Mouse (Mus musculus): ENCODE results near the gene Ccnjl.
A peak's percentile ranks its signal among the peaks of the same experiment; 100 is the strongest.

The Ccnjl gene

DNA sequence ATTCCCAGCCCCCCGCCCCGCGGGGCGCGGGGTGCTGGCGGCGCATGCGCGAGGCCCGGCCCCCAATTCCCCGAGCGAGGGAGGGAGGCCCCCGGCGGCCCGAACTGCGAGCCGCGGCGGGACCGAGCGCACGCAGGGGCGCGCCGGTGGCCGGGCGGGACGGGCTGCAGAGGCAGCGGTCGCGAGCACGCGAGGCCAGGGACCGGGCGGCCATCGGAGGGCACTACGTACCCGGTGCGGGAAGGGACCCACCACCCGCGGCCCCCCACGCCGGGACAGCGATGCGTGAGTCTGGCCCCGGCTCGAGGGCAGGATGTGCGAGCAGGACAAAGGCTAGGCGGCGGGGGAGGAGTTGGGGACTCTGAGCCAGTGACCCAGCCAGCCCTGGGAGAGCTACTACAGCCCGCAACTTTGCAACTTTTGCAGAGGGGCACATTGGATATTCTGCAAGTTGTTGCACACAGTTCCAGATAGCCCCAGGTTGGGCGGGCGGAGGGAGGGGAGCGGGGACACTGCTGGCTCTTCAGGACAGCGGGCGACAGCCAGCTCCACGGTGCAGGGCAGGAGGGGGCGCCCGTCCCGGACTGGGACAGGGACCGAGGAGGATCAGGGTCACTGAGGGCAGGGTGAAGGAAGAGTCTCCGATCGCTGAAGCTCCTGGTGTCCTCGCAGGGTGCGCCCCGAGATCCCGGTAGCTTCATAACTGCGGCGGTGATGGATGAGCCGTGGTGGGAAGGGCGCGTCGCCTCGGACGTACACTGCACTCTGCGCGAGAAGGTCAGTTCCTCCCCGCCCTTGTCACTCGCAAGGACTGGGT lies at the start of gene Ccnjl:
Ccnjl (plus strand) TSS at position 102 of the 817 bp plus-strand sequence.
- DNase-seq: peak; percentile 69

DNA sequence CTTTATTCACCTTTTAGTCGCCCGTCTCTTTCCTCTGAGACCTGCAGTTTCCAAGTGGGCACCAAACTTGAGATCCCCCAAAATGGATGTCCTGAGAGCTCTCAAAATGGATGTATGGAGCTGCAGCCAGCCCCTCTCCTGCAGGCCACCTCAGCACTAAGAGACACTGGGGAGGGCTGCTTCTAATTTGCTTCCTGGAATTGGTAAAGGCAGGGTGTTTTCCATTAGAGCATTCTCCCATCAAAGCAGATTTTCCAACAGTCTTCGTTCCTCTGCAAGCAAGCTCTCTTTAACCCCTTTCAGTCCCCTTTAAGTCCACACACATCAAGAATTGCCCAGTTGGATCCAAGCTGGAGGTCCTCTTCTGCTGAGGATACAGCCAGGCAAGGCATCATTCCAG lies 49.2 kb upstream of the Ccnjl start:
- no peak for DNase-seq

DNA sequence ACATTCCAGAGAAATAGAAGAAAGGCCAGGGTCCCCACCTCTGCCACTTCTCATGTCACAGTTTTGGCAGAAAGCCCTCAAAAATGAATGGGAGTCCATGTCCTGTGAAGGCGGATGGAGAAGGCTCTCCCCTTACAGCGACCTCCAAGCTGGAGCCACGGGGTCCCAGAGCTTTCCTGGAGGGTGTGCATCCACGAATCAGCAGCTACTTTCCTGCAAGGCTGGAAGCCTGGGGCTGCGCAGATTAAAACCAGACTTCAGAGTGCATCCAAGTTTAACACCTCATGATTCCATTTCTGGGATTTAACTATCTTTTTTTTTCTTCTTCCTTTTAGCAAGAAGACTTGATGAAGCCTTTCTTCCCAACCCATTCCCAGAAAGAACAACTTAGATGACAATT lies 48.0 kb upstream of the Ccnjl start:
- no peak for DNase-seq

DNA sequence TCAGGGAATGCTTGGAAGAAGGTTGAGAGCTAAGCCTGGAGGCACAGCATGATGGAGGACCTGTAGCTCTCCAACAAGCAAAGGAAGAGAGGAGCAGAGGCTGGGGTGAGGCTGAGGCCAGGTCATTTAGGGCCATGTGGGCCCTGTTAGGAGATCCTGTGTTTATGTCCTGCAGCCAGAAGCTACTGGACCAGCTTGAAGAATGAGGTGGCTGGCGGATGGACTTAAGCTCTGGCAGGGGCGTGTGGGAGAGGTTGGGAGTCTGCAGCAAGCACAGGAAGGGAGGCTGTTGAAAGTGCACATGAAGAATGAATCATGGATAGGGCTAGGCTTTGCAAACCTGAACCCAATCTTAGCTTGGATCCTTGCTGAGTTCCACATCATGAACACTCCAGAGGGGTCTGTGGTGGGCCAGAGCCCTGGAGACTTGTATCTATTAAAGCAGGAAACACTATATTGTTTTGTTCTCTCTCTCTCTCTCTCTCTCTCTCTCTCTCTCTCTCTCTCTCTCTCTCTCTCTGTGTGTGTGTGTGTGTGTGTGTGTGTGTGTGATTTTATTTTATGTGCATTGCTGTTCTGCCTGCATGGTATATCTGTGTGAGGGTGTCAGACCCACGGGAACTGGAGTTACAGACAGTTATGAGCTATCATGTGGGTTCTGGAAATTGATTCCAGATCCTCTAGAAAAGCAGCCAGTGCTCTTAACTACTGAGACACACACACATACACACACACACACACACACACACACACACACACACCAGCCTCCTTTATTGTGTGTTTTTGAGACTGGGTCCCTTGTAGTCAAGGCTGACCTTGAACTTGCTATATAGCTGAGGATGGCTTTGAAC lies 46.7 kb upstream of the Ccnjl start:
- no peak for DNase-seq

DNA sequence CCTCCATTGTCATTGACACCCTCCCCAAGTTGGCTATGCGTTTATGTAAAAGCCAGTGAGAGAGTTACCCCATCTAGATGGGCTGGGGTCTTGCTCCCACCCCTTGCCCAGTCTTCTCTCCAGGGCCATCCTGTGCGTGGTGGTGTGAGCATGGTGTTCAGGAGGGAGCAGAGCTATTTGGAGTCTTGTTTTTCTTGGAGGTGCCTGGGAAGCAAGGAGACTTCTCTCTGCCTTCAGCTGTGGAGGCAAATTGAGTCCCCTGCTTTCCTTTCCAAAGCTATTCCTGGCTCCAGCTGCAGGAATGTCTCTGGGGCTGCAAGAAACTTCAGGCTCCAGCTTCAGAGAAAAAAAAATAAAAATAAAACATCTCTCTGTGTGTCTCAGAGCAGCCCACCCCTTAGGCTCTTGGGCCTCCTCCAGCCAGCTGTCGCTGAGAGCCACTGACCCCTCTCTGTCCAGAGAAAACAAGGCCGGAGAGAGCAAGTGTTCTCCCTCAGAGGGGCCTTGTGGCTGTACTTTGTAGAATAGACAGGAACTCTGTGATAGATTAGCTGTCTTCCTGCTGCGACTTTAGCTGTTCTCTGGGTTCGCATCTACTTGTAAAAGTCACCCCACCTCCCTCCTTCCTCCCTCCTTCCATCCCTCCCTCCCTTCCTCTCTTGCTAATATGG lies 45.3 kb upstream of the Ccnjl start:
- DNase-seq: no peak

DNA sequence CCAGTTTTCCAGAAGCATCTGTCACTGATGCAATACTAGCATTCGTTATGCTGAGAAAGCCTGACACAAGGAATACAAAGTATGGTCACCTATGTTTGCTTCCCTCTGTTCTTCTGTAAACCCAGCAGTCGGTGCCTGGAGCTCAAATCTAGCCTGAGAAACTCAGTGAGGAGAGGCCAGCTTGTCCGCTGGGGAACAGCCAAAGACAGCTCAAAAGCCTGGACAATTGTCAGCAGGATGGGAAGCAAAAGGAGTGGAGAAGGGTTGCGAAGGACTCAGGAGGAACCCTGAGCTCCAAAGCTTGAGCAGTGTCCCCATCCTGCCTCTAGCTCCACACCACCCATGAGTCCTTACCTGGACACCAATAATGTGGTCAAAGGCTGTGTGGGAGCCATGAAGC lies 44.5 kb upstream of the Ccnjl start:
- no peak for DNase-seq

DNA sequence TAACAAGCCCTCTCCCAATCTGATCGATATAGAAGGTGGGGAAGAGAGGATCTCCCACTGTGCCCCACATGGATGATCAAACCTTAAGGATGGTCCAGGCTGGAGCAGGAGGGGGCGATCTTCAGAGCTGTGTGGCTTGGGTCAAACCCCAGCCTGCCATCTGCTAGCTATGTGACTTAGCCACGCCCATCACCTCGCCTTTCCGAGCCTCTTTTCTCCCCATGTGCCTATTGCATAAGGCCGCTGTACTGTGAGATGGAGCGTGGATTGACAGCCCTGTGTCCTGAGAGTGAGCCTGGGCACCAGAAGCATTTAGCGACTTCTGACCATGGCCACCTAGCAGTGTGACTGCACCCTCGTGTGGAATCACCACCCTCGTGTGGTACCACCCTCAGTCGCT lies 43.9 kb upstream of the Ccnjl start:
- DNase-seq: no peak

DNA sequence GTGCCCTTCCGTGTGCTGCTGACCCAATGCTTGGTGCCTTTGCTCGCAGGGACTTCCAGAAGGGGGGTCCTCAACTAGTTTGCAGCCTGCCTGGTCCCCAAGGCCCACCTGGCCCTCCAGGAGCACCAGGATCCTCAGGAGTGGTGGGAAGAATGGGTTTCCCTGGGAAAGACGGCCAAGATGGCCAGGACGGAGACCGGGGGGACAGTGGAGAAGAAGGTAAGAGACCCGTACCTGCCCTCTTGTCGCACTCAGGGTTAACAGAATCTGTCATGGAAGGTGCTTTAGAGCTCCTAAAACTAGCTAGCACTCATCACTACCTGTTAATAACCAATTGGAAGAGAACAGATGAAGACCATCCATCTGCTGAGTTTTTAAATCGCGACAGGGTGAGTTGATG lies 42.7 kb upstream of the Ccnjl start:
- no peak for DNase-seq

DNA sequence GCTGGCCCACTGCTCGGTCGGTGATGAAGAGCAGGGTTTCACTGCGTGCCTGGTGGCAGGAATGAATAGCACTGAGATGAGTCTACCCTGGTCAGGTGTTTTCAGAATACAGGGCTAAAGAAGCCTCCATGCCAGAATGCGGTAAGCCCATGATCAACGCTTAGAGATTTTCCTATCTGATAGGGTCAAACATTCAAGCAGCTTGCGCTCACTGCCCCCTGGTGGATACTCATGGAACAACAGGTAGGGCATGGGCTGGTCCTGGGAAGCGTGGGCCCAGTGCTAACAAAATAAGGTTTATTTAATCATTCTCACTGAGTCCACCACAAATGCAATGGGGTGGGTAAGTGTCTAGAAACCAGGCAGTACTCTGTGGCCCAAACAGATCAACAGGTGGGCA lies 35.9 kb upstream of the Ccnjl start:
- peak; percentile 79 for DNase-seq

DNA sequence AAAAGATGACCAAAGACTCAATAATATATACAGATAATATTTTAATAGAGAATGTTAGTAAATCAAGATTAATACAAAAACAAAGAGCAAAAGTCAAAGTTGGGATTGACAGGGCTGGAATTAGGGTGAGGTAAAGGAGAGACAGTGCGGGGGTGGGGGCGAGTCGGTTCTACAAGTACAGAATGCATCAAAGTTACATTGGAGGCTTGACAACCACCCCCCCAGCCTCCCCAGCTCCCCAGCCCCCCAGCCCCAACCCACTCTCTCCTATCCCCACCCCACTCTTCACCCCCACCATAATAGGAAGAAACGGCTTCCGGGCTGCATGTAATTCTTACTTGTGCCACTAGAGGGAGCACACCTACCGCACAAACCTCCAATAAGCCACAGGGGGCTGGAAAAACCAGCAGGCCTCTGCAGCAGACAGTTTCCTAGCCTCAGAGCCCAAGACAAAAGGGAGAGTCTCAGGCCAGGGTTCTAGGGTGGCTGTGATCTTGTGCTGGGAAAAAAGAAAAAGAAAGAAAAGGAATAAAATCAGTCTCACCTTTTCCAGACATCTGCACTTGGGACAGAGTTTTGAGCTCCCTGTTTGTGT lies 34.7 kb upstream of the Ccnjl start:
- peak; percentile 86 for DNase-seq

DNA sequence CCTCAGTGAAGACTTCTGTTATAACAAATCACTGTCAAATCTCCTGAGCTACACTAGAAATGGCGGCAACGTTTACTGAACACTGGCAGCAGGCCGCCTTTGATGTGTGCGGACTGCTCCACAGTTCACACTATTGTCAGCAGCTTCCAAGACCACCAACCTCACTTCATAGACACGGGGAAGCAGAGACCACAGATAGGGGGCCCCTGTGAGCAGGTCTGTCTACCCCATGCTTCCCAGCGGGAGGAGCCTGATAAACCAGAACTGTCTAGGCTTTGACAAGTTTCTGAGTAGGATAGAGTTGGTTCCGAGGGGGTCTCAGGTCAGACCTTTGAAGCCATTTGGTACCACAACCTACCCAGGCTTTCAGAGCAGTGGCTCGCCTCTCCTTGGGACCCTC lies 33.5 kb upstream of the Ccnjl start:
- DNase-seq: no peak

DNA sequence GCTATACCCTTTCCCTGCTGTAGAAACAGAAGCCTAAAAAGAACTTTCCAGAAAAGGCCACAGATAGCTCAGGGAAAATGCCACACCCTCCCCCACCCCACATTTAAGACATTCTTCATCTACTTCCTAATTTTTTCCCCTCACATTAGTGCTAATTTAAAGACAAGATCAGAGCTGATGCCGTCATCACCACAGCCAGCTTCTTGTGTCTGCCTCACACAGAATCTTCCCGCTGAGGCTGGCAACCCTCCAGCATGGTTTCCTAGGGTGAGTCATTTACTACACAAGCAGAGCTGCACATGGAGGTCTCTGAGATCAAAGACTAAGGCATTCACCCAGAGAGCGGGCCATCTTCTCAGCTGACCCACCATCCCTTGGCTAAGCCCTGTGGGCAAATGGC lies 33.1 kb upstream of the Ccnjl start:
- DNase-seq: no peak

DNA sequence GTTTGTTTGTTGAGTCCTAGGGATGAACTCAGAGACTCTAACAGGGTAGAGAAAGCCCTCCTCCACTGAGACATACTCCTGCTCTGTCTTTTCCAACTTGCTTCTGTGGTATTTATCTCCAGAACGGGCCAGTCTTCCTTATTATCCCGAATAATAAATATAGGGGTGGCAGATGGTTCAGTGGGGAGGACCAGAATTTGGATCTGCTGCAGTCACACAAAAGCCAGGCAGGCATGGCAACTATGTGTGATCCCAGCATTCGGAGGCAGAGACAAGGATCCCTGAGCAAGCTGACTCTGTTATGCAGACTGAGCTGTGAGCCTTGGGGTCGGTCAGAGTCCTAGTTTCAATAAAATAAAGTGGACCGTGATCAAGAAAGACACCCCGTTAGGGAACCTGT lies 27.3 kb upstream of the Ccnjl start:
- peak; percentile 14 for DNase-seq

DNA sequence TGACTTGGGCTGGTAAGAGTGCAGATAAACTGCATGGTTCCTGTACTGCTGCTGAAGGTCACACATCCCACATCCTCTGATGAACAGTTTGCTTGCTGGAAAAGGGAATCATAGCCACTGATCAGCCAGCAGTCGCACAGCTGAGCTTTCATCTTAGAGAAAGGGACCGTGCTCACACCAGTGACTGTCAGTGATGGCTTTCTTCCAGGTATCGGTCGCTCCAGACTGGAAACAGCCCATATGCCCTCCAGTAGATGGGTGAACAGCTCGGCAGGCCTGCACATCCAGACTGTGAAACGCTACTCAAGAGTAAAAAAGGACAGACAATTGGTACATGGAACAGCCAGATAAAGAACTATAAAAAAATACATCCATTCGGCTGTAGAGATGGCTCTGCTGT lies 23.4 kb upstream of the Ccnjl start:
- peak; percentile 3 for DNase-seq

DNA sequence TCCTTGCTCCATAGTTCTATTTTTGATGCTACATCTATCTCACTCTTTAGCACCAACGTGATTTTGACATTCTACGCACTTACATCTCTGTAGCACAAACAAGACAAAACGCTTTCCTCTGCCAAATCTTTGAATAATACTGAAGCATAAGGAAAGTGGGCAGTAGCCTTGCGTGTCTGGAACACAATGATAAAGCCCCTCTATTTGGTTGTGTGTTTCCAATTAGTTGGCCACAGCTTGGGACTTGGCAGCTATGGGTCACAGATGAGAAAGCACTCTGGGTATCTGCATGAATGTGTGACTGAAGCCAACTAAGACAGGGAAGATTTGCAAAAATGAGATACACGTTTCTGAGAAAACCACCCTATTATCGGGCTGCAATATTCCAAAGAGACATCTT lies 20.6 kb upstream of the Ccnjl start:
- DNase-seq: no peak

DNA sequence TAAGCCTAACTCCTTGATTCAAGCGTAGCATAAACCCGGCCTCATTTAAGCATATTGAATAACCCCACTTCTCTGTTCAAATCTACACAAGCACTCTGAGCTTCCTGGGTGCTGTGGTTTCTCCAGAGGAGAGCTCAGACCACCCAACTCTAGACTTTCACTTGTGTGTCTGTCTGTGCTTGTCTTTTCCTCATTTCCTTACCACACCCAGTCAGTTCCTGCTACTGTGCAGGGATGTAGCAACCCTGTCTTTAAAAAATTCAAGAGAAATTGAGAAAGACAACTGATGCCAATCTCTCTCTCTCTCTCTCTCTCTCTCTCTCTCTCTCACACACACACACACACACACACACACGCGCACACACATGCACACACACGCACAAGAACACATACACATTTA lies 18.7 kb upstream of the Ccnjl start:
- no peak for DNase-seq

DNA sequence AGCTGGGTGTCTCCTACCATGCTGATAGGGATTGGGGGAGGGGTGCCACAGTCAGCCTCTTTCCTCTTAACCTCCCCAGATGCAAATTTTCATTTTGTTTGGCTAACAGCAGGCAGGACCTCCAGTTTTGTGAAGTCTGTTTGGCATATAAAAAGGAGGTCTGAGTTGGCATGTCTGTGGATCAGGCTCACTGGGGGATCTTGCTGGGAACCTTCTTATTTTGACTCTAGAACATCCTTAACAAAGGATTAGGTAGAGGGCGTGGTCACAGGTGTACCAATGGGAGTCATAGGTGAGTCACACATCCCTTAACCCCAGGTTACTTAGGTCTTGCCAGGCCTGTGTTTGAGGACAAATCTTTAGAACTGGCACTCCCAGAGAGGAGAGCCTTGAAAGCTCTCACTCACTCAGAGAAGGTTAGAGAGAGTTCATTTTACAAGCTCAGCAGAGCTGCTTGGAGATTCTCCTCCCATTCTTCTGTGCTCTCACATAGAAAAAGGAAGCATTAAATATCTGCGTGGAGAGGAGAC lies 15.9 kb upstream of the Ccnjl start:
- DNase-seq: no peak

DNA sequence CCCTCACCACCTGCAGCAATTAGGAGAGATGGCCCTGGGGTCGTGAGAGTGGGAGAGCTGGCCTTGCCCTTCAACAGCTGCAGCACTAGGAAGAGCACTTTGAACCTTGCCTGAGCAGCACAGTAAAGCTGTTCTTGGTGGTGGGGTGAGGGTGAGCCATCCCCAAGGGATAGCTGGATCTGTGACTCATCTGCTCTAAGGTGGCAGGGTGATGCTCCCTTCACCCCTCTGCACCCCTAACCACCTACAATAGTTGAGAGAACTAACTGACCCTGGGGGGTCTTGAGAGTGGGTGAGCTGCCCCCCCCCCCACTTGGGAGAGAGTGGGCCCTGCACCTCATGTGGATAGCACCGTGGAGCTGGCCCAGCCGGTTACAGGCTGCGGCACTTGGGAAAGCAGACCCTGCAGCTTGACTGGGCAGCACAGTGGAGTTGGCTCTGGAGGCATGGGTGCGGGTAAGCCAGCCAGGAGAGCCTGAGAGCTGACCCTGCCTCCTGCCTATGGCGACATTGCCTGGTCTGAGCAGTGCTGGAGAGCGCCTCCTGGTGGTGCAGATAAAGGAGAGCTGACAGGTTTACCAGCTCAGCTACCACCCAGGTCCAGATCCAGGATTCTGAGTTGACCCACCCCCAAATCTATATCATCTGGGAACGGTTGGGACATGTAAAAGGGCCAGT lies 12.1 kb upstream of the Ccnjl start:
- peak; percentile 60 for DNase-seq

DNA sequence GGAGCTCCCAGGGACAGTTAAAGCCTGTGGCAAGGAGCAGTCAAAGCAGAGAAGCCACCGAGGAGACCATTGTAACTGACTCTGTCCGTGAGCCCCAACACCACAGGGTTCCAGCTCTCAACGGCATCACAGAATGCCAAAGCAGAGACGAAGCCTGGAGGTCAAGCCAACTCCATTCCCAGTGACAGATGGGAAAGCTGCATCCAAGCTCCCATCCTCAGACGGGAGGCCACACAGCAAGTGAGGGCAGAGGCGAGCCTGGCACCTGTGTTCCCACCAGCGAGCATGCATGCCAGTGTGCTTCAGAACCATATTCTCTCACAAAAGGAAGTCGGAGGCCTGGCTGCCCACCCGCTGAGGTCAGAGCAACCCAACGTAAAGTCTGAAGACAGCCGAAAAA lies 10.9 kb upstream of the Ccnjl start:
- DNase-seq: peak; percentile 94

DNA sequence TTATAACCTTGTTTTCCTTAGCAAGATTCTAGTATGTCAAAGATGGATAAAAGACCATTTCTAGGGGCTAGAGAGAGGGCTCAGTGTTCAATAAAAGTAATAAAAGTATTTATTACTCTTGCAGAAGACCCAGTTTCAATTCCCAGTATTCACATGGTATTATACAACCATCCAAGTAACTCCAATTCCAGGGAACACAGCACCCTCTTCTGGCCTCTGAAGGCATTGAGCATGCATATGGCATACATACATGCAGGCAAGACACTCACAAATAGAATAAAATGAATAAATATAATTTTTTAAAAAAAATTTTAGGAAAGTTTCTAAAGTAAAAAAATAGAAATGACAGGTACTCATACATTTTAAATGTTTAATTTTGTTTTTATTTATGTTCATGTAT lies 10.5 kb upstream of the Ccnjl start:
- peak; percentile 72 for DNase-seq

DNA sequence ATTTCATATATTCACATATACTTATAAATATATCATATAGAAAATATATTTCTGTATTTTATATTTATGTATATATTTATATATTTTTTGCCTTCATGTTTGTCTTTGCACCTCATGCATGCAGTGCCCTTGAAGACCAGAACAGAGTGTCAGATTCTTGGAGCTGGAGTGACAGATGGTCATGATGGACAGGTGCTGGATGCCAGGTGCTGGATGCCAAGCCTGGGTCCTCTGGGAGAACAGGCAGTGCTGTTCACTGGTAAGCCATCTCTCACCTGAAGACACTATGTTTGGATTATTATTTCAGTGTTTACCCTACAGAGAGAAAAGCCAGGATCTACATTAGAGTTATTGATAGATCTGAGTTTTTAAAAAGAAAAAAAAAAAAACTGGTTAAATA lies 9.8 kb upstream of the Ccnjl start:
- peak; percentile 76 for DNase-seq

DNA sequence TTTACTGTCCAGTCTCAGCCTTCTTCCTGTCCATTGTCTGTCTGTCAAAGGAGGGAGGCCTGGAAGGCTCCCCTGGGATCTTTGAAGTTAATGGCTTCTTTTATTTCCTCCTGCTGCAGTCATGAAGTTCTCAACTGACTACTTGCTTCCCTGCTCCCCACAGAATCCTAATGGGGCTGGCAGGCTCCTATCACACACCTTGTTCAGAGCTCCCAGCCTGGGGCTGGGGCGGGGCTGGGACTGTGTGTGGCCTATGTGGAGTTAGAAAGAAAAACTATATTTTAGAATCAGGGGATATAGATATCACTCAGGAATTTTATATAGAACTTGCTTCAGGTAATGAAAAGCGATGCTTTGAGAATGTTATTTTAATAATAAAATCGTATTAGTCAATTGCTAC lies 8.1 kb upstream of the Ccnjl start:
- DNase-seq: no peak
